Mouse (Mus musculus): ENCODE data around the gene Cldn6.

Gene Cldn6

GRCm38 (mm10) chr17:23675127-23675526, 3.9 kb upstream of the Cldn6 start:
- no peak for DNase-seq (ENCODE audit: low spot score)

- DNase-seq (ENCODE audit: low spot score), result peak; percentile 54
These were observed 3.3 kb upstream of the Cldn6 start for GRCm38 (mm10) chr17:23675564-23676281.

- peak; percentile 57 for DNase-seq (ENCODE audit: low spot score)
These were observed 2.5 kb upstream of the Cldn6 start for GRCm38 (mm10) chr17:23676473-23677031.

- DNase-seq (ENCODE audit: low spot score), result peak; percentile 82
These were observed 1.8 kb upstream of the Cldn6 start, which contains the start of gene Tnfrsf12a for GRCm38 (mm10) chr17:23677236-23677679. Gene Tnfrsf12a (minus strand): TSS chr17:23677468.

GRCm38 (mm10) chr17:23680336-23680735, 1.3 kb downstream of the Cldn6 start:
- no peak for DNase-seq (ENCODE audit: low spot score)

- DNase-seq (ENCODE audit: low spot score), result no peak
These were observed 2.0 kb downstream of the Cldn6 start for GRCm38 (mm10) chr17:23681086-23681485.

GRCm38 (mm10) chr17:23682092-23682491, 3.0 kb downstream of the Cldn6 start:
- no peak for DNase-seq (ENCODE audit: low spot score)

- DNase-seq (ENCODE audit: low spot score), result no peak
These were observed 3.5 kb downstream of the Cldn6 start for GRCm38 (mm10) chr17:23682530-23682929.

GRCm38 (mm10) chr17:23683226-23683625, 4.2 kb downstream of the Cldn6 start:
- no peak for DNase-seq (ENCODE audit: low spot score)

- DNase-seq (ENCODE audit: low spot score), result no peak
These were observed 5.0 kb downstream of the Cldn6 start, which contains the start of gene Cldn9 for GRCm38 (mm10) chr17:23683856-23684672. Gene Cldn9 (minus strand): TSS chr17:23684026.

GRCm38 (mm10) chr17:23694491-23694890, 15.4 kb downstream of the Cldn6 start:
- peak; percentile 17 for DNase-seq (ENCODE audit: low spot score)

- DNase-seq (ENCODE audit: low spot score), result peak; percentile 64
These were observed 16.8 kb downstream of the Cldn6 start for GRCm38 (mm10) chr17:23695801-23696200.

GRCm38 (mm10) chr17:23699131-23700077, 20.4 kb downstream of the Cldn6 start:
- no peak for DNase-seq (ENCODE audit: low spot score)

GRCm38 (mm10) chr17:23700079-23700478, 21.0 kb downstream of the Cldn6 start:
- DNase-seq (ENCODE audit: low spot score), result peak; percentile 96

- no peak for DNase-seq (ENCODE audit: low spot score)
These were observed 24.3 kb downstream of the Cldn6 start for GRCm38 (mm10) chr17:23703301-23703700.

- no peak for DNase-seq (ENCODE audit: low spot score)
These were observed 25.7 kb downstream of the Cldn6 start for GRCm38 (mm10) chr17:23704741-23705140.

GRCm38 (mm10) chr17:23705525-23706104, 26.6 kb downstream of the Cldn6 start:
- no peak for DNase-seq (ENCODE audit: low spot score)

- peak; percentile 85 for DNase-seq (ENCODE audit: low spot score)
These were observed 27.2 kb downstream of the Cldn6 start for GRCm38 (mm10) chr17:23706212-23706611.

- no peak for DNase-seq (ENCODE audit: low spot score)
These were observed 38.0 kb downstream of the Cldn6 start for GRCm38 (mm10) chr17:23717003-23717402.

GRCm38 (mm10) chr17:23719455-23719854, 40.4 kb downstream of the Cldn6 start:
- DNase-seq (ENCODE audit: low spot score), result no peak

- no peak for DNase-seq (ENCODE audit: low spot score)
These were observed 42.8 kb downstream of the Cldn6 start for GRCm38 (mm10) chr17:23721886-23722285.
